Mouse (Mus musculus): ENCODE measurements around the gene Rab8b. TPM values are rescaled to one million over a fixed set of nuclear protein-coding genes. Genes with fewer than 3 reads are reported as not detected.
"Not testable (repeated sequence)": the region's sequence is repeated elsewhere in the genome, so short reads cannot be mapped to it uniquely, and the experiment has no call there.

The Rab8b gene
- polyA plus RNA-seq, 1 experiment = 8.2 TPM

DNA sequence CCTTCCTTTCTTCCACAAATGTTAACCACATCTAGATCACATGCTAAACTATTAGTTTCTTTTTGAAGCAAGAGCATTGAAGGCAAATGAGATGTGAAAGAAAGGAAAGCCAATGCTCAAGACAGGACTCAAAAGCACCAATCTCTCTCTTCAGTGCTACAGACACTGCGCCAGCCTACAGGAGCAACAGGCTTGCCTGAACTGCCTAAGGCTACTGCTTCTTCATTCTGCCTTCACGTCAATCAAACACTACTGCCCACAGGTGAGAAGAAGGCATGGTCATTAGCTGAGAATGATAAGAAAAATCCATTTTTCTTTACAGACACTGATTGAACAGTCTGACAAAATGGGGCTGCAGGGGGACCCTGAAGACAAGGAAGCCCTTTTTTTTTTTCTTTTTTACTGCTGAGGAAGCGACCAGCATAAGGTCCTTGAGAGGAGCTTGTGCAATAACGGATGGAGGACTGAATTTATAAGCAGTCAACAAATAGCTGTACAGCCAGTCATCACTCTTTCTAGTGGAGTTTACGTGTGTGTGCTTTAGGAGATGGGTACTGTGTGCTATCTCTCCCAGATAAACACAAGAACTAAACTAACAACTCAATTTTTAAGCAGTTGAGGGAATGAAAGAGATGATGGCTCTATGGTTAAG, 11.6 kb downstream of the Rab8b start:
- Histone ChIP-seq H3K27ac (replicated peaks; ENCODE audit: low read depth, low read length) (peak overlapping the region; percentile 31), H3K4me1 (ENCODE audit: control insufficient read depth, insufficient read depth, insufficient read length, low read length) (peaks cover 18% of the 10 kb centered on the region), H3K4me3 (ENCODE audit: insufficient read depth, low read depth, low read length) (no peak overlapping the region)

DNA sequence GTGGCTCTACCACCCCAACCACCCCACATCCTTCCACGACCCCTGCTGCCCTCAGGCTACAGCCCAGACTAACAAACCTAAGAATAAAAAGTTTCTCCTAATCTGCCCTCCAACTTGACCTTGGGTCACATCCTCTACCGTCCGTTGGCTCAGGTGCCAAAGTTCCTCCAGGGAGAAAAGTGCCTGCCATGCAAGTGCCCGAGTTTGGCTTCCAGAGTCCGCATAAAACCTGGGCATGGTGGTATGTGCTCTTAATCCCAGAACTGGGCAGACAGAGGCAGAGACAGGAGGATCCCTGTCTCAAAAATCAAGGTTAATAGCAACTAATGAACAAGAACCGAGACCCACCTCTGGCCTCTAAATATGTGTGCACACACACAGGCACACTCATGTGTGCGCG, 12.4 kb downstream of the Rab8b start:
- Histone ChIP-seq H3K27ac (replicated peaks; ENCODE audit: low read depth, low read length) (no peak overlapping the region; the same call in 1 of the 2 replicates), H3K4me3 (ENCODE audit: insufficient read depth, low read depth, low read length) (no peak overlapping the region), H3K4me1 (ENCODE audit: control insufficient read depth, insufficient read depth, insufficient read length, low read length) (peaks cover 18% of the 10 kb centered on the region)

DNA sequence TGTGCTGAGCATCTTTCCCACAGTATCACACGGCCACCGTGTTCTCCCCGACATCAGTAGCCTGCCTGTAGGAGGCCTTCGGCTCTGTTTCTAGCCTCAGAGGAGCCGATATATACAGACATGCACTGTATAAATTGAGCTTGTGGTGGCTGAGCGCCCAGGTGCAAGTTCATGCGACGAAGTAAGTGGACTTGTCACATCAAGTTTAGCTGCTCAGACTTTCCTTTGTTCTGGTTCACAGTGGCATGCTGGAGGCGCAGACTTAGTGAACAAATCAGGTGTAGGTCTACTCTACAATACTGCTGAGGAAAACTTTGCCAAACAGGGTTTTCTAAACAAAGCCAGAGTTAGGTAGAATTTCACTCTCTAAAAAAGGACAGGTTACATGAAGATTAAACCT, 13.5 kb downstream of the Rab8b start:
- peaks cover 18% of the 10 kb centered on the region for H3K4me1 ChIP-seq (ENCODE audit: control insufficient read depth, insufficient read depth, insufficient read length, low read length)
- no peak overlapping the region for H3K27ac ChIP-seq (replicated peaks; ENCODE audit: low read depth, low read length)
- no peak overlapping the region for H3K4me3 ChIP-seq (ENCODE audit: insufficient read depth, low read depth, low read length)

DNA sequence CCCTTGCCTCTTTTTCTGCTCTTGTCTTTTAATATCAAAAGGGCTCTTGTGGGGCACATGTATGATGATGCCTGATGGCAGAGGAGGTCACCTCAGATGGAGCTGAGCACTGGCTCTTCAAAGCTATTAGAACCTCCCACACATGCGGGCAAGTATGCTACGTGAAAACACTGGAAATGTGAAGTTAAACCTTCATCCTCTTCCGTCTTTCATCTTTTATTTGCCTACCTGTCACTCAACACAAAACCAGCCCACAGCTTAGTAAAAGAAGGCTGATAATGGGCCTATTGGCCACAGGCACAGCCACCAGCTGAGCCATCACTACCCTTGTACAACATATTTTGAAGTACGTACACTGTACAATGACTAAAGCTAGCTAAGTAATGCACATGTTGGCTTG, 20.0 kb downstream of the Rab8b start:
- H3K27ac ChIP-seq (replicated peaks; ENCODE audit: low read depth, low read length) = no peak overlapping the region
- no peak overlapping the region for H3K4me3 ChIP-seq (ENCODE audit: insufficient read depth, low read depth, low read length)
- peaks cover 2% of the 10 kb centered on the region; the same call in 1 of the 2 replicates for H3K4me1 ChIP-seq (ENCODE audit: control insufficient read depth, insufficient read depth, insufficient read length, low read length)

DNA sequence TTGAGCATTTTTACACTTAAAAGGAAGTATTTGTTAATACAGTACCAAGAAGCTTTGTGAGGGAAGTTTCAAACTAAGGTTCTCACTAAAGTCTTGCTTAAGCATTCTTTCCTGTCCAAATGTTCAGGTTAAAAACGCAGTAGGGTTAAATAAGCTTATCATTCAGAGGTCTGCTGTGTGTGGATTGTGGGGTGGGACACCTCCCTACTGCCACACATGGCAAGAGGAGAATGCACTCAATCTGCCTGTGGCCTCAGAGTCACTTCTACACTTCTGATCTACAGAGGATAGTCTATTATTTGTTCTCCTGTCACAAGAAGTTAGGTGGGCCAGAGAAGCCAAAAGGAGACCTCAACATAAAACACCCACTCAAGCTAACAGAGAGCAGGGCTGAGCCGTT, 20.4 kb downstream of the Rab8b start:
- peaks cover 2% of the 10 kb centered on the region; the same call in 1 of the 2 replicates for H3K4me1 ChIP-seq (ENCODE audit: control insufficient read depth, insufficient read depth, insufficient read length, low read length)
- H3K27ac ChIP-seq (replicated peaks; ENCODE audit: low read depth, low read length) = no peak overlapping the region
- no peak overlapping the region for H3K4me3 ChIP-seq (ENCODE audit: insufficient read depth, low read depth, low read length)

DNA sequence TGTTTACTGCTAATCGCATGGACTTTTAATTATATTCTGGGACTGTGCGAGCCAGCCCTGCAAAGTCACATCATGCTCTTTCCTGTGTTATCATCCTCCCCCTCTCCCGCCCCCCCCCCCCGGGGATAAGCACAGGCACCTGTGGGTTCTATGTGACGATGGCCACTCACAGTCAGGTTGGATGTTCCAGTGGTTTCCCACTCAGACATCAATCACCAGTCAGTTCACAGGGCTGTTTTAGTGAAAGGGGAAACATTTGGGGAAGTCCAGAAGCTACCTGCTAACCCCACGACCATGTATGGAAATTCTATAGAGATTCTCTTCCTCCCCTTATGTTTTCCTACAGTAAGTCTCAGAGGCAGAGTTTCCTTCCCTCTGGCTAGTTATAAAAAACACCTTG, 21.6 kb downstream of the Rab8b start:
- H3K4me1 ChIP-seq (ENCODE audit: control insufficient read depth, insufficient read depth, insufficient read length, low read length) = peaks cover 2% of the 10 kb centered on the region; the same call in 1 of the 2 replicates
- H3K4me3 ChIP-seq (ENCODE audit: insufficient read depth, low read depth, low read length) = no peak overlapping the region
- H3K27ac ChIP-seq (replicated peaks; ENCODE audit: low read depth, low read length) = no peak overlapping the region

DNA sequence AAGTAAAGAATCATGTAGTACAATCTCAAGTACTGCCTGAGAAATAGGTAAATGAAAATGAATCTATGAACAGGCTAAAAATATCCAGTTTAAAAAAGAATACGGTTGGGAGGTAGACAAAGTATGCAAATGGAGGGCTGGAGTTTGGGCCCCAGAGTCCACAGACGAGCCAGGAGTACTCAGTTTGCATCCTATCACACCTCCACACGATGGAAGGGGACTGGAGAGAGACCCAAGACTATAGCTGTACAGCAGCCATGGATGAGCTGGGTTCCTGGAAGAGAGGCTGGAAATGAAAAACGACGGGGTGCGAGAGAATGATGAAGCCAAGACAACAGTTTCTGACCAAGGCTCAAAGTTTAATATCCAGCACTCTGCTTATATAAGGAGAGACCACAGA, 22.5 kb downstream of the Rab8b start:
- H3K4me1 ChIP-seq (ENCODE audit: control insufficient read depth, insufficient read depth, insufficient read length, low read length) = peaks cover 2% of the 10 kb centered on the region; the same call in 1 of the 2 replicates
- no peak overlapping the region for H3K27ac ChIP-seq (replicated peaks; ENCODE audit: low read depth, low read length)
- H3K4me3 ChIP-seq (ENCODE audit: insufficient read depth, low read depth, low read length) = no peak overlapping the region

DNA sequence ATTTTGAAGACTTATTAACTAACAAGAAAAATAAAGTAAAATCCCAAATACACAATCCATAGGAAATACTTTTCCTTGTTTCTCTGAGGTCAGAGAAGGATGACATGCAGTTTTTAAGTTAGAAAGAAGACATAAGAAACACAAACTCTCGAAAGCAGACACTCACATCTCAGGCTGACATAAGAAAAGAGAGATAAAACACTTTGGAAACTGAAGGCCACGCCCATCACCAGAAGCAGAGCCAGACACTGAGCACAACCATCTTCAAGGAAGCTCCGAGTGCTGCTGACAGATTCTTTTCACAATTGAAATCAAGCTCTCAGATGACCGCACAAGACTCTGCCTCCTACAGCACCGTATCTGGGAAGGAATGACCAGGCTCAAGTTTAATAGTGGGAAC, 23.5 kb downstream of the Rab8b start:
- Histone ChIP-seq H3K4me1 (ENCODE audit: control insufficient read depth, insufficient read depth, insufficient read length, low read length) (peaks cover 2% of the 10 kb centered on the region; the same call in 1 of the 2 replicates), H3K27ac (replicated peaks; ENCODE audit: low read depth, low read length) (peak overlapping the region; percentile 75; the same call in 1 of the 2 replicates), H3K4me3 (ENCODE audit: insufficient read depth, low read depth, low read length) (no peak overlapping the region)

DNA sequence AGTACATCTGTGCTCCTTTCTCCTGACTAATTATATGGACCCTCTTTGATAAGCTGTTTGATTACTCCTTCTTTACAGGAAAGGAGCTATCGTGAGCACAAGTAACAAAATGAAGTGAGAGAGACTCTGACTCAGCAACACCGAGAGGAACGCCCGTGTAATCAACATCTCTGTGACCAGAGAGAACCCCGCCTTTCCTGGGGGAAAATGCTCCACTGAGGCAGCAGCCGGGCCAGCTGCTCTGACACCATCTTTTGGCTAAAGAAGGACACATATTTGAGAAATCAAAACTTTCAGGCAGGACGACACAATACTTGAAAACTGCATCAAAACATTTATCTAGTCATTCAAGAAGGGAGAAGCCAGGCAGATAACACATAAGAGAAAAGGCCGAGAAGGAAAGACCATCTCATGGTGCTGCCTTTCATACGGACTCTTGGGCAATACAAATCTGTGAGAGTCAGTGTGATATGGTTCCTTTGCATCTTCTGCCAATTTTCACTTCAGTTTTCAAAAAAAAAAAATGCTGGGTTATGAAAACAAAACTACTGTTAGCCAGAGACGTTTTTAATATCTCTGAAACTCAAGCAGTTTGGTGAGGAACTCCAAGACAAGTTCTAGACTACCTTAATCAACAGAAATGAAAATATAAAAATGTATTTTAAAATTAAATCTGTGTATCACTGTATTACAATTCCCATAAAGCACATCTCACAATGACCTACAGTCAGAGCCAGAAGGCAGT, 24.3 kb downstream of the Rab8b start:
- Histone ChIP-seq H3K27ac (replicated peaks; ENCODE audit: low read depth, low read length) (peak overlapping the region; percentile 75), H3K4me3 (ENCODE audit: insufficient read depth, low read depth, low read length) (no peak overlapping the region), H3K4me1 (ENCODE audit: control insufficient read depth, insufficient read depth, insufficient read length, low read length) (peaks cover 2% of the 10 kb centered on the region; the same call in 1 of the 2 replicates)

DNA sequence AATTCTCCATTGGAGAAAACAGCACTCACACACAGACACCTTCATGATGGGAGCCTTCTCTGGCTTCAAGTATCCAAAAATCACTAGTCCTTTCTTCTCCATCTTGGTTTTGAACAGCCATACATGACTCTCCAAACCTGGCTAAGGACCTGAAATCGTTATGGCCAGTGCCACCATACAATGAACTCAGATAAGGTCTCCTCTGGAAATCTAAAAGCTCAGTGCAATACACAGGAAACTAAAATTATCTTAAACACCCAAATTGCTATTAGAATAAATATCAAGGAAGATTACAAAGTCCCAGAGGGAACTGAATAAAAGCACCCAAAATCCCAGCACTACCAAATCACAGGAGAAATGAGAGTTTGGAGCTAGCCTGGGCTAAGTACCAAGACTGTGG, 25.1 kb downstream of the Rab8b start:
- peak overlapping the region; percentile 34; the same call in 1 of the 2 replicates for H3K27ac ChIP-seq (replicated peaks; ENCODE audit: low read depth, low read length)
- peaks cover 2% of the 10 kb centered on the region; the same call in 1 of the 2 replicates for H3K4me1 ChIP-seq (ENCODE audit: control insufficient read depth, insufficient read depth, insufficient read length, low read length)

DNA sequence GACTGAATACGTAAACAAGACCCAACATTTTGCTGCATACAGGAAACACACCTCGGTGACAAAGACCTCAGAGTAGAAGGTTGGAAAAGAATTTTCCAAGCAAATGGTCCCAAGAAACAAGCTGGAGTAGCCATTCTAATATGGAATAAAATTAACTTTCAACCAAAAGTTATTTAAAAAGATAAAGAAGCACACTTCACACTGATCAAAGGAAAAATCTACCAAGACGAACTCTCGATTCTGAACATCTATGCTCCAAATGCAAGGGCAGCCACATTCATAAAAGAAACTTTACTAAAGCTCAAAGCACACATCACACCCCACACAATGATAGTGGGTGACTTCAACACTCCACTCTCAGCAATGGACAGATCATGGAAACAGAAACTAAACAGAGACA, 27.0 kb downstream of the Rab8b start:
- peaks cover 11% of the 10 kb centered on the region for H3K4me1 ChIP-seq (ENCODE audit: control insufficient read depth, insufficient read depth, insufficient read length, low read length)
- H3K4me3 ChIP-seq (ENCODE audit: insufficient read depth, low read depth, low read length); H3K27ac ChIP-seq (replicated peaks; ENCODE audit: low read depth, low read length): not testable (repeated sequence)

More for the DNA sequence above, 25.1 kb downstream of the Rab8b start:
- H3K4me3 ChIP-seq (ENCODE audit: insufficient read depth, low read depth, low read length) = no peak overlapping the region

DNA sequence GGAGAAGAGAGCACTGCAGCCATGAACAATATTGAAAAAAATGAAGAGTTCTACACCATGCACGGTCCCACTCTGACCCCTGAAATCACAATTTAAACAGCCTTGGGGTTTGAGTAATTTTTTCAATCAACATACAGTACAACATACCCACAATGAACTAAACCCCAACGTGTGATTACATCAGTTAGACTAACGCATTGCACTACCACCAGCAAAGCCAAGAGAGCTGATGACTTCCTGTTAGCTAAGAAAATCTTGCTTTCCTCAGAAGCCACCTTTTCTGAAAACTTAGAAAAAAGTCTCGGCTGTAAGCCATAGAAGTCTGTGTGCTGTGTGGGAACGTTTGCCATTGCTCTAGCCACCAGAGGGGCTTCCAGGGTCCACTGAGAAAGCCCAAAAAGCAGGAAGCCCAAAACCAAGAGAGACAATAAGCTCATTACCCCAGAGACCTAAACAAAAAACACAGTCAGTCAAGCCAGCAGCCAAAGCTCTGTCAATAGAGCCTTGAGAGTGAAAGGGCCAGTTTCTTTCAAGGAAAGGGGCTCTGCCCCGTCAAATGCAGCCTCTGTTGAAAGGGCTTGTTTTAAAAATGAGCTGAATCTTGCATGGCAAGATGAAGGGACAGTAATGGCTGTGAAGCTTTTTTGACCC, 31.4 kb downstream of the Rab8b start:
- peaks cover 21% of the 10 kb centered on the region for H3K4me1 ChIP-seq (ENCODE audit: control insufficient read depth, insufficient read depth, insufficient read length, low read length)
- H3K27ac ChIP-seq (replicated peaks; ENCODE audit: low read depth, low read length) = peak overlapping the region; percentile 62
- H3K4me3 ChIP-seq (ENCODE audit: insufficient read depth, low read depth, low read length) = no peak overlapping the region

DNA sequence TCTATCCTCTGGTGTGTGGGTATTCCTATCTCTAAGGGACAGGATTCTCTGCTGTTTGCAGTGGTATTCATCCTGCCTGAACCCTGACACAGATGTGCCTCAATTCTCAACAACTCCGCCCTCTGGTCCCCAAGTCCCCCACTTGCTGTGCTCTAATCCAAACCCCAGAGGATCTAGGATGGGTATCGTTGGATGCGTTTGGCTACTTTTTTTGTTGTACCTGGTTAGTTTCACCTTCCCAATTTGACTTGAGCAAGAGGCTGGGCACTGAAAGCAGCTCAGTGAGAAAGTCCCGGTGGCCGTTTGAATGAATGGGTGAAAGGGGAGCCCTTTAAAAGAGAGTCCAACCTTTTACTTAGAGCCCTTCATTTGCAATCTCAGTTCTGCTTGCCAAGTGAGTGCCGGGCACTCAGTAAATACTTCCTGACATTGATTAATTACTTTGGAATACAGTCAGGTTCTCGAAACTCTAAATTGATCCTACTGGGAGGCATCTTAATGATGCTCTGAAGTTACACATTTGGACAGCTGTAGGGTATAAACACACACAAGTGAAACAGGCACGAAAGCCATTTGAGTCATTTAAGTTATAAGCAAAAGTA, 32.1 kb downstream of the Rab8b start:
- Histone ChIP-seq H3K4me1 (ENCODE audit: control insufficient read depth, insufficient read depth, insufficient read length, low read length) (peaks cover 21% of the 10 kb centered on the region), H3K4me3 (ENCODE audit: insufficient read depth, low read depth, low read length) (no peak overlapping the region), H3K27ac (replicated peaks; ENCODE audit: low read depth, low read length) (peak overlapping the region; percentile 53)

DNA sequence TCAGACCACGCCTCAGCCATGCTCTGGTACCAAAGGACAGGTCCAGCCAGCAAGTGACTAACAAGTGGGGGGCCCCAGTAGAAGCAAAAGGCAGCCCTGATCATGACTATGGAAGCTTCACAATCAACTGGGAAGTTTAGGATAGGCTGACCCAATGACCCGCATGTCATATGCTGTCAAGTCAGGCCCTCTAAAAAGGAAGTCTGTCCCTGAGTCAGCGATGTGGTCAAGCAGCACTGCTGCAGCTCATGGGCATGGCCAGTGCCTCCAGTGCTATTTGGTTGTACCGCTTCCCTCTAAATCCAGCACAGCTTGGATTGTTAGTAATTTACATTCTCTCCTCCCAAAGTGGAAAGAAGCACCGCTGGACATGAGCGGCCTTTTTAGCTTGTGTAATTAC, 32.7 kb downstream of the Rab8b start:
- H3K27ac ChIP-seq (replicated peaks; ENCODE audit: low read depth, low read length) = peak overlapping the region; percentile 69
- H3K4me3 ChIP-seq (ENCODE audit: insufficient read depth, low read depth, low read length) = no peak overlapping the region

DNA sequence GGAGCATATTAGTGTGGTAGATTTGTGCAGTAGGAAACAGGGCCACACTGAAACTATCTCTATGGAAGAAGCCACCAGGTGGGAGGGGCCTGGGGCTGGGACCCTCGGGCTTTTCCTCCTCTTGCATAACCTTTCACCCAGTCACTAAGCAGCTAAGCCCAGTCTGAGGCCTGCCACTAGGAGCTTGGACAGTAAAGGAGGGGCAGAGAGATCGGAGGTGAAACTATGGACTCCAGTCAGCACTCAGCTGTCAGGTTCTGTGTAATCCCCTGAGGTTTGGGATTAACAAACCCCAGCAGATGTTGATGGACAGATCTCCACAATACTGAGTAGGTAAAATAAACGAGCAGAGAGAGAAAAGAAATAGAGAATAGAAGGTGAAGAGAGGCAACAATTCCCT, 33.1 kb downstream of the Rab8b start:
- Histone ChIP-seq H3K4me1 (ENCODE audit: control insufficient read depth, insufficient read depth, insufficient read length, low read length) (peaks cover 27% of the 10 kb centered on the region), H3K4me3 (ENCODE audit: insufficient read depth, low read depth, low read length) (no peak overlapping the region), H3K27ac (replicated peaks; ENCODE audit: low read depth, low read length) (peak overlapping the region; percentile 69)

More for the DNA sequence above, 32.7 kb downstream of the Rab8b start:
- H3K4me1 ChIP-seq (ENCODE audit: control insufficient read depth, insufficient read depth, insufficient read length, low read length) = peaks cover 26% of the 10 kb centered on the region
